ENCODE assay signal across 10 mouse cellular contexts in the genomic region with DNA sequence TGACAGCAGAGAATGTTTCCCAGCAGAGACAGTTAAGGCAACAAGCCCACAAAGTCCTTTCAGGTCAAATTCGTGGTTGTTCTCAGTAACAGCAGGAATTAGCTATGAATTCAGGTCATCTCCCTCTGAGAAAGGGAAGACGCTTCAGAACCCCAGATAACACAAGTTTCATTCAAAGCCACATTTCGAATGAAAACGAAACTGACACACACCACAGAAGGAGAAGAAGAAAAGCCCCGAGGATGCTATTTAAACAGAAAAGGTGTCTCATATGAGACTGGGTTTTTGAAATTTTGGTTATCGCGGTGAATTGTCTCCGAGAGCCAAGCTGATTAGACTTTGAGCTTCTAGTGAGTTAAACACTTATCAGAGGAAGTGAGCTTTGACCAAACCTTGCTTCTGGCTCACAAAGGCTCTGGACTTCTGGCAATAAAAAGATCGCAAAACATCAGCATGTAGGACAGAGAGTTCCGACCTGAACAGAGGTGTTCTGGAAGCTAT. TPM values are rescaled to one million over a fixed set of nuclear protein-coding genes. Genes with fewer than 3 reads are reported as not detected.
DNase-seq lines count a peak whose midpoint lies in the region; ATAC-seq and TF ChIP-seq lines count a peak whose summit lies in the region.
"Had no signal": no experiment of that assay in that cellular context is flagged by ENCODE, and none has a peak within 500 bp of the region (broad histone marks: within the 10 kb centered on the region; RNA-seq: fewer than 3 reads in every experiment).

No protein-coding gene starts in this region.

- no peaks in the 10 kb centered on the region for H3K9me3 ChIP-seq in liver, embryonic 13.5 days (replicated peaks)
- H3K9me3 ChIP-seq in limb, embryonic 10.5 days (replicated peaks) = no peaks in the 10 kb centered on the region

- peak overlapping the region; percentile 57 for H3K4me3 ChIP-seq in spleen, adult 2 months (ENCODE audit: extremely low read depth, insufficient read depth, insufficient read length)
- peak overlapping the region; percentile 48 for H3K4me3 ChIP-seq in bone marrow, adult 2 months (replicated peaks; ENCODE audit: control insufficient read depth, low read depth, low read length)
- no peak overlapping the region for H3K4me3 ChIP-seq in liver, embryonic 13.5 days (replicated peaks)
- no peak overlapping the region for H3K4me3 ChIP-seq in small intestine, adult 2 months (ENCODE audit: low read depth, low read length)
- H3K4me3 ChIP-seq in limb, embryonic 10.5 days = no peak overlapping the region

- no peaks in the 10 kb centered on the region for H3K27me3 ChIP-seq in spleen, adult 2 months (ENCODE audit: control insufficient read depth, insufficient read depth, low read length)
- no peaks in the 10 kb centered on the region for H3K27me3 ChIP-seq in liver, embryonic 13.5 days
- H3K27me3 ChIP-seq in small intestine, adult 2 months (ENCODE audit: control insufficient read depth, insufficient read depth, low read length) = no peaks in the 10 kb centered on the region
- H3K27me3 ChIP-seq in limb, embryonic 10.5 days (ENCODE audit: low read depth, poor library complexity, severe bottlenecking) = no peaks in the 10 kb centered on the region

- no peak for ATAC-seq in liver, embryonic 13.5 days (ENCODE audit: low read depth)
- ATAC-seq: hindbrain, embryonic 16.5 days had no signal

- H3K36me3 ChIP-seq in spleen, adult 2 months (ENCODE audit: control insufficient read depth, insufficient read depth, low read length) = no peaks in the 10 kb centered on the region
- no peaks in the 10 kb centered on the region for H3K36me3 ChIP-seq in liver, embryonic 13.5 days
- no peaks in the 10 kb centered on the region for H3K36me3 ChIP-seq in small intestine, adult 2 months (ENCODE audit: control insufficient read depth, insufficient read depth, low read length)
- H3K36me3 ChIP-seq in limb, embryonic 10.5 days = no peaks in the 10 kb centered on the region

- H3K4me1 ChIP-seq in spleen, adult 2 months (ENCODE audit: control insufficient read depth, insufficient read depth, insufficient read length) = peaks cover 11% of the 10 kb centered on the region; the same call in 1 of the 2 replicates
- peaks cover 4% of the 10 kb centered on the region for H3K4me1 ChIP-seq in bone marrow, adult 2 months (ENCODE audit: control insufficient read depth, insufficient read depth, low read length)
- peaks cover 9% of the 10 kb centered on the region; the same call in 1 of the 2 replicates for H3K4me1 ChIP-seq in liver, embryonic 13.5 days (replicated peaks)
- H3K4me1 ChIP-seq in small intestine, adult 2 months (ENCODE audit: control insufficient read depth, insufficient read depth, insufficient read length, low read length) = peaks cover 2% of the 10 kb centered on the region
- no peaks in the 10 kb centered on the region for H3K4me1 ChIP-seq in limb, embryonic 10.5 days

- peak overlapping the region; percentile 25 for H3K4me2 ChIP-seq in liver, embryonic 13.5 days

- WGBS in spleen, adult 2 months = 7% methylated on average over 10 of the region's 10 CpGs
- 9% methylated on average over 10 of the region's 10 CpGs for WGBS in bone marrow, adult 2 months
- WGBS in liver, embryonic 13.5 days (ENCODE audit: insufficient replicate concordance) = 38% methylated on average over 10 of the region's 10 CpGs
- 16% methylated on average over 10 of the region's 10 CpGs for WGBS in small intestine, adult 2 months
- WGBS in limb, embryonic 10.5 days = 81% methylated on average over 10 of the region's 10 CpGs

- peak overlapping the region; percentile 84 for H3K27ac ChIP-seq in spleen, adult 2 months (ENCODE audit: insufficient read depth, low read length)
- peak overlapping the region; percentile 64 for H3K27ac ChIP-seq in bone marrow, adult 2 months (ENCODE audit: control insufficient read depth, insufficient read depth, low read depth, low read length, poor library complexity)
- H3K27ac ChIP-seq in liver, embryonic 13.5 days = no peak overlapping the region; the same call in 1 of the 2 replicates
- H3K27ac ChIP-seq in small intestine, adult 2 months (ENCODE audit: insufficient read depth, low read depth, low read length) = peak overlapping the region; percentile 25; the same call in 1 of the 2 replicates
- no peak overlapping the region for H3K27ac ChIP-seq in limb, embryonic 10.5 days

- no peak for TF ChIP-seq CTCF in spleen, adult 2 months (IDR thresholded peaks at IDR 0.05; ENCODE audit: extremely low read depth, insufficient read depth, insufficient read length, insufficient replicate concordance)
- TF ChIP-seq CTCF in bone marrow, adult 2 months (IDR thresholded peaks at IDR 0.05; ENCODE audit: control insufficient read depth, insufficient read depth, low read length) = no peak
- TF ChIP-seq CTCF in small intestine, adult 2 months (IDR thresholded peaks at IDR 0.05; ENCODE audit: extremely low read depth, insufficient read length, insufficient replicate concordance, low read depth, low read length) = no peak

- H3K9ac ChIP-seq in liver, embryonic 13.5 days = no peak overlapping the region

- DNase-seq in spleen, adult 2 months (ENCODE audit: low read depth in 1 of 2, low spot score in 2 of 2) = peak in 1 of 2 experiments; percentile 44
- no peak for DNase-seq in spleen, adult 18-20 months
- DNase-seq in liver, embryonic 13.5 days = no peak
- DNase-seq in limb, embryonic 10.5 days (ENCODE audit: low spot score) = no peak
- no peak for DNase-seq in Muller cell, postnatal 12 days (ENCODE audit: inconsistent ontology term)
- no peak for DNase-seq in left cerebral cortex, adult 9 months (ENCODE audit: low spot score in 2 of 2)

- TF ChIP-seq POLR2A in spleen, adult 2 months (IDR thresholded peaks at IDR 0.05; ENCODE audit: low read depth, low read length) = peak; percentile 11; the same call in 1 of the 2 replicates
- TF ChIP-seq POLR2A in bone marrow, adult 2 months (IDR thresholded peaks at IDR 0.05; ENCODE audit: borderline replicate concordance, control insufficient read depth, low read depth, low read length) = no peak
- TF ChIP-seq POLR2A in small intestine, adult 2 months (IDR thresholded peaks at IDR 0.05; ENCODE audit: low read depth, low read length) = no peak

RNA-seq across cellular contexts. Expression of a gene that starts 6.3 kb away (rescaled TPM):
- polyA plus RNA-seq in spleen, adult 2 months (2012; rRNA removed) = 11.1 and 11.2 TPM in 2 replicates
- polyA plus RNA-seq in bone marrow, adult 2 months (2011; ENCODE audit: insufficient read depth, insufficient read length, low replicate concordance, missing spikeins) = 36.7 and 55.4 TPM in 2 replicates
- polyA plus RNA-seq in liver, embryonic 13.5 days (2015; fragmentation: Nextera tagmentation; extraction: Ambion mirVana) = 85.3 and 88.1 TPM in 2 replicates
- polyA plus RNA-seq in small intestine, adult 2 months (2012; rRNA removed) = 11.8 and 16.4 TPM in 2 replicates
- polyA plus RNA-seq in limb, embryonic 10.5 days (2016; fragmentation: Nextera tagmentation; extraction: Ambion mirVana) = 117 and 135 TPM in 2 replicates

RNA-seq across cellular contexts. Expression of a gene that starts 11.6 kb away (rescaled TPM):
- 11.1 and 11.8 TPM in 2 replicates for polyA plus RNA-seq in spleen, adult 2 months (2012; rRNA removed)
- polyA plus RNA-seq in bone marrow, adult 2 months (2011; ENCODE audit: insufficient read depth, insufficient read length, low replicate concordance, missing spikeins) = 2.9 and 11.4 TPM in 2 replicates
- 5.6 and 8.1 TPM in 2 replicates for polyA plus RNA-seq in liver, embryonic 13.5 days (2015; fragmentation: Nextera tagmentation; extraction: Ambion mirVana)
- 0.41 and 0.55 TPM in 2 replicates for polyA plus RNA-seq in small intestine, adult 2 months (2012; rRNA removed)
- 0.15 TPM in 1 of 2 replicates, not detected in the other for polyA plus RNA-seq in limb, embryonic 10.5 days (2016; fragmentation: Nextera tagmentation; extraction: Ambion mirVana)
- polyA plus RNA-seq: midbrain, postnatal 0 days had no signal

Comparison
In these comparisons a context has a peak if more than half of its experiments do, and no peak if none do; other contexts are left out.
1. H3K27ac ChIP-seq: peak in spleen, adult 2 months (single experiment), bone marrow, adult 2 months (single experiment) and small intestine, adult 2 months (single experiment); none in liver, embryonic 13.5 days (single experiment) and limb, embryonic 10.5 days (single experiment).
2. H3K4me3 ChIP-seq: peak in spleen, adult 2 months (single experiment) and bone marrow, adult 2 months (single experiment); none in liver, embryonic 13.5 days (single experiment), small intestine, adult 2 months (single experiment) and limb, embryonic 10.5 days (single experiment).